Mouse (Mus musculus) lung, adult 2 months (tissue): ENCODE results near the gene Slc43a3.

Experiments used
- CTCF ChIP-seq: fragments of 200-500 bp; IDR thresholded peaks from 2 replicates; pipeline ENCODE4 v1.5.1; 2011; ENCODE audit warnings: mild to moderate bottlenecking, low read length, control low read depth; ENCODE audit not compliant: insufficient read depth
- POLR2A ChIP-seq: fragments of 200-500 bp; IDR thresholded peaks from 2 replicates; pipeline ENCODE4 v1.6.1; 2011; ENCODE audit warnings: low read depth, mild to moderate bottlenecking, control low read depth, low read length, borderline replicate concordance; ENCODE audit errors: extremely low read depth

DNA sequence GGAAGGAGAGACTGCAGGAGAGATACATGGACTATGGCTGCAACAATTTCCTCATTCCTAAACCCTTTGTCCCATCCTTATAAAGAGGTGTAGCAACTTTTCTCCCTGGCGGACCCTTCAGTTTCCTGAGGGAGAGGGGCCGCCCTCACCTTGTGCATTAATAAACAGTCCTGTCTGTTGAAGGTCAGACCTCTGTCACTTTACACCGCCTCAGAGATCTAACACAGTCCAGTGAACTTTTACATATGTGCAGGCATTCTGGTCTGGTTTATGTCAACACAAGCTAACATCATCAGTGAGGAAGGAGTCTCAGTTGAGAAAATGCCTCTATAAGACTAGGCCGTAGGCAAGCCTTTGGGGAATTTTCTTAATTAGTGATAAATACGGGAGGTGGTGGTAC lies 22.5 kb upstream of the Slc43a3 start:
- no peak for TF ChIP-seq POLR2A
- no peak for TF ChIP-seq CTCF
